Comparison of ENCODE assay signal across 11 mouse cellular contexts in genomic region chr9:27437391-27438061, GRCm38 (mm10). TPM values are rescaled to one million over a fixed set of nuclear protein-coding genes. Genes with fewer than 3 reads are reported as not detected.
DNase-seq lines count a peak whose midpoint lies in the region; ATAC-seq and TF ChIP-seq lines count a peak whose summit lies in the region.
"Had no signal": no experiment of that assay in that cellular context is flagged by ENCODE, and none has a peak within 500 bp of the region (broad histone marks: within the 10 kb centered on the region; RNA-seq: fewer than 3 reads in every experiment).

No protein-coding gene starts in this region.

- H3K27me3 ChIP-seq in heart, embryonic 15.5 days, result no peaks in the 10 kb centered on the region
- no peaks in the 10 kb centered on the region for H3K27me3 ChIP-seq in lung, postnatal 0 days (replicated peaks; ENCODE audit: insufficient read depth, low read length)

- no peaks in the 10 kb centered on the region for H3K9me3 ChIP-seq in heart, embryonic 15.5 days (replicated peaks)
- H3K9me3 ChIP-seq in lung, postnatal 0 days (ENCODE audit: low read length), result no peaks in the 10 kb centered on the region

- H3K36me3 ChIP-seq in heart, embryonic 15.5 days, result no peaks in the 10 kb centered on the region
- H3K36me3 ChIP-seq in lung, postnatal 0 days (ENCODE audit: insufficient read depth, low read length), result no peaks in the 10 kb centered on the region

- 53% methylated on average over 7 of the region's 7 CpGs for WGBS in heart, embryonic 15.5 days
- 64% methylated on average over 7 of the region's 7 CpGs for WGBS in lung, postnatal 0 days

- DNase-seq in cerebellum, postnatal 36 days, result peak; percentile 18 to 19
- DNase-seq in brain, adult 2 months (ENCODE audit: low read depth, low spot score), result peak; percentile 76
- peak; percentile 64 to 66 for DNase-seq in left cerebral cortex, postnatal 36 days (ENCODE audit: low spot score in 2 of 2)
- DNase-seq in lung, postnatal 0 days (ENCODE audit: low spot score), result no peak
- DNase-seq in retina, embryonic 14.5 days (ENCODE audit: low spot score), result no peak

- peak overlapping the region; percentile 27; the same call in 1 of the 2 replicates for H3K27ac ChIP-seq in heart, embryonic 15.5 days
- H3K27ac ChIP-seq in lung, postnatal 0 days (ENCODE audit: low read length), result no peak overlapping the region

- 0 out of 2 replicates have a peak, but pooled peaks cover 3% of the 10 kb centered on the region for H3K4me1 ChIP-seq in heart, embryonic 15.5 days (replicated peaks)
- H3K4me1 ChIP-seq in lung, postnatal 0 days (ENCODE audit: insufficient read depth, low read depth, low read length), result no peaks in the 10 kb centered on the region

- TF ChIP-seq CTCF in lung, postnatal 0 days (IDR thresholded peaks at IDR 0.05), result no peak

- no peak overlapping the region for H3K4me3 ChIP-seq in heart, embryonic 15.5 days
- no peak overlapping the region for H3K4me3 ChIP-seq in lung, postnatal 0 days (ENCODE audit: low read depth, low read length)

- no peak overlapping the region for H3K4me2 ChIP-seq in heart, embryonic 15.5 days
- no peak overlapping the region for H3K4me2 ChIP-seq in lung, postnatal 0 days (replicated peaks; ENCODE audit: low read depth, low read length)

- TF ChIP-seq EP300 in lung, postnatal 0 days (IDR thresholded peaks at IDR 0.05), result no peak

- no peak for ATAC-seq in cerebellum, adult (ENCODE audit: insufficient number of reproducible peaks, low FRiP score, low TSS enrichment)
- peak; percentile 31 for ATAC-seq in heart, embryonic 15.5 days (replicated peaks; ENCODE audit: insufficient number of reproducible peaks, insufficient read depth, low FRiP score, low read depth)
- ATAC-seq in granulocyte monocyte progenitor cell, adult 5-6 weeks (replicated peaks; ENCODE audit: poor library complexity, severe bottlenecking), result no peak
- ATAC-seq in lung, postnatal 0 days, result no peak

- no peak overlapping the region for H3K9ac ChIP-seq in heart, embryonic 15.5 days
- H3K9ac ChIP-seq in lung, postnatal 0 days (replicated peaks; ENCODE audit: low read depth), result no peak overlapping the region

- intact Hi-C loops in left cerebral cortex, postnatal 36 days (cut with DNase I), result no loop called here

RNA-seq across cellular contexts. Expression of gene Spata19, which starts 40.9 kb away (rescaled TPM):
- not detected in 2 replicates for polyA plus RNA-seq in heart, embryonic 15.5 days (2015; fragmentation: Nextera tagmentation; extraction: Ambion mirVana)
- not detected for total RNA-seq in left cerebral cortex, postnatal 36 days (2021)
- not detected in 2 replicates for total RNA-seq in granulocyte monocyte progenitor cell, adult 5-6 weeks (2014; fragmentation: Nextera tagmentation)
- total RNA-seq in granulocyte monocyte progenitor cell, adult 5-6 weeks (2017), result not detected in 2 replicates
- not detected in 2 replicates for polyA plus RNA-seq in lung, postnatal 0 days (2015; fragmentation: Nextera tagmentation; extraction: Ambion mirVana)
- total RNA-seq: common myeloid progenitor, adult 5-6 weeks had no signal
- polyA plus RNA-seq: heart, postnatal 0 days; small intestine, adult 2 months had no signal

Comparison
In these comparisons a context has a peak if more than half of its experiments do, and no peak if none do; other contexts are left out.
1. DNase-seq: peak in cerebellum, postnatal 36 days (2 of 2), brain, adult 2 months (single experiment) and left cerebral cortex, postnatal 36 days (2 of 2); none in lung, postnatal 0 days (single experiment) and retina, embryonic 14.5 days (single experiment).